Mouse (Mus musculus) limb, embryonic 12.5 days (tissue): ENCODE measurements around the gene Riox2. TPM values are rescaled to one million over a fixed set of nuclear protein-coding genes. Genes with fewer than 3 reads are reported as not detected.

ENCODE experiments used
- polyA plus RNA-seq: library from polyadenylated mRNA; unstranded; fragments of >200 nt; fragmentation: Nextera tagmentation; extraction: Ambion mirVana; gene quantifications from 2 replicates; pipeline ENCODE4 v1.2.1, GENCODE M21; 2016

Riox2 gene
- polyA plus RNA-seq, 1 experiment from 2014 or later, result 29.8 TPM

Other genes starting within 250 kb of the Riox2 start
- gene Olfr201, start 199.1 kb upstream of the Riox2 start, polyA plus RNA-seq, result not detected in 2 replicates
- not detected in 2 replicates for gene Olfr202, start 185.0 kb upstream of the Riox2 start, polyA plus RNA-seq
- gene Olfr203, start 172.9 kb upstream of the Riox2 start, polyA plus RNA-seq, result not detected in 2 replicates
- not detected in 2 replicates for gene Olfr204, start 153.5 kb upstream of the Riox2 start, polyA plus RNA-seq
- not detected in 2 replicates for gene Olfr205, start 140.6 kb upstream of the Riox2 start, polyA plus RNA-seq
- gene Olfr206, start 122.5 kb upstream of the Riox2 start, polyA plus RNA-seq, result not detected in 2 replicates
- not detected in 2 replicates for gene Olfr209, start 107.8 kb upstream of the Riox2 start, polyA plus RNA-seq
- 0.05 TPM in 2 replicates for gene Gabrr3, start 64.4 kb upstream of the Riox2 start, polyA plus RNA-seq
- 7.8 and 9.4 TPM in 2 replicates for gene Crybg3, start 129.2 kb downstream of the Riox2 start, polyA plus RNA-seq
- gene Arl6, start 167.6 kb downstream of the Riox2 start, polyA plus RNA-seq, result 35.2 and 36.1 TPM in 2 replicates